Mouse (Mus musculus) heart, embryonic 11.5 days (tissue): ENCODE data around the gene Nol3. TPM values are rescaled to one million over a fixed set of nuclear protein-coding genes. Genes with fewer than 3 reads are reported as not detected.
A peak's percentile ranks its signal among the peaks of the same experiment; 100 is the strongest.

Source experiments
- ATAC-seq: fragments of 200-750 bp; cut with Nextera tagmentation; replicated peaks from 2 replicates; pipeline ENCODE4 v1.8.0; 2017; ENCODE audit warnings: moderate library complexity; ENCODE audit not compliant: insufficient number of reproducible peaks, low FRiP score, low TSS enrichment
- H3K27ac ChIP-seq: fragments of 300-500 bp; sonication (generic); 2 replicates; pipeline ENCODE4 v1.5.1; 2014; ENCODE audit warnings: mild to moderate bottlenecking, low read depth, low read length
- H3K27me3 ChIP-seq: fragments of 300-500 bp; sonication (generic); 2 replicates; pipeline ENCODE4 v1.6.1; 2014; ENCODE audit warnings: mild to moderate bottlenecking, low read length, mixed read lengths; ENCODE audit not compliant: control insufficient read depth, insufficient read depth
- H3K36me3 ChIP-seq: fragments of 300-500 bp; sonication (generic); 2 replicates; pipeline ENCODE4 v1.6.1; 2014; ENCODE audit warnings: mild to moderate bottlenecking, low read length, moderate library complexity, mixed read lengths; ENCODE audit not compliant: control insufficient read depth, insufficient read depth
- H3K4me1 ChIP-seq: fragments of 300-500 bp; sonication (generic); 2 replicates; pipeline ENCODE4 v1.6.1; 2014; ENCODE audit warnings: low read length; ENCODE audit not compliant: control insufficient read depth, insufficient read depth
- H3K4me2 ChIP-seq: fragments of 300-500 bp; sonication (generic); 2 replicates; pipeline ENCODE4 v1.6.1; 2014; ENCODE audit warnings: mild to moderate bottlenecking, moderate library complexity
- H3K4me3 ChIP-seq: fragments of 300-500 bp; sonication (generic); 2 replicates; pipeline ENCODE4 v1.5.1; 2014; ENCODE audit warnings: low read depth, low read length
- H3K9ac ChIP-seq: fragments of 300-500 bp; sonication (generic); 2 replicates; pipeline ENCODE4 v1.6.1; 2014; ENCODE audit warnings: mild to moderate bottlenecking, low read depth, low read length, moderate library complexity
- H3K9me3 ChIP-seq: fragments of 300-500 bp; sonication (generic); replicated peaks from 2 replicates; pipeline ENCODE4 v1.6.1; 2016; ENCODE audit warnings: low read length; ENCODE audit not compliant: control insufficient read depth
- WGBS: fragments of 180-500 bp; shearing (Covaris S2); extraction: QIAGEN DNeasy Blood & Tissue Kit; methylation state at CpG from one replicate; pipeline ENCODE4 v1.1.7; 2014; ENCODE audit not compliant: insufficient replicate concordance; 5-methylcytosine and 5-hydroxymethylcytosine counted together
- polyA plus RNA-seq: library from polyadenylated mRNA; unstranded; fragments of >200 nt; fragmentation: Nextera tagmentation; extraction: Ambion mirVana; gene quantifications from 2 replicates; pipeline ENCODE4 v1.2.1, GENCODE M21; 2014

Nol3 gene
- polyA plus RNA-seq, 1 experiment from 2014 or later: 1.8 TPM

- Histone ChIP-seq H3K4me1 (peaks cover 18% of the 10 kb centered on the region), H3K4me3 (no peak overlapping the region), H3K36me3 (peaks cover 14% of the 10 kb centered on the region), H3K9ac (no peak overlapping the region), H3K27me3 (peaks cover 13% of the 10 kb centered on the region), H3K4me2 (peak overlapping the region; percentile 98; the same call in 1 of the 2 replicates), H3K9me3 (no peaks in the 10 kb centered on the region), H3K27ac (no peak overlapping the region)
- ATAC-seq: no peak
- 67% methylated on average over 10 of the region's 10 CpGs for WGBS
Measured at GRCm38 (mm10) chr8:105252680-105253537, 23.0 kb upstream of the Nol3 start.

GRCm38 (mm10) chr8:105253766-105254151 lies 22.2 kb upstream of the Nol3 start:
- ATAC-seq: no peak
- H3K9ac ChIP-seq: 0 out of 2 replicates have a peak overlapping the region, but pooled peaks have one; percentile 1
- WGBS: 44% methylated on average over 20 of the region's 20 CpGs

GRCm38 (mm10) chr8:105254152-105254965 lies 21.6 kb upstream of the Nol3 start:
- ATAC-seq: peak; percentile 72
- WGBS: 1% methylated on average over 72 of the region's 74 CpGs
- Histone ChIP-seq H3K9me3 (no peaks in the 10 kb centered on the region), H3K9ac (peak overlapping the region; percentile 79), H3K4me2 (peak overlapping the region; percentile 98), H3K4me3 (peak overlapping the region; percentile 72), H3K36me3 (peaks cover 11% of the 10 kb centered on the region), H3K27ac (0 out of 2 replicates have a peak overlapping the region, but pooled peaks have one; percentile 37), H3K27me3 (peaks cover 27% of the 10 kb centered on the region), H3K4me1 (peaks cover 25% of the 10 kb centered on the region)

More at GRCm38 (mm10) chr8:105253766-105254151, 22.2 kb upstream of the Nol3 start:
- no peaks in the 10 kb centered on the region for H3K9me3 ChIP-seq
- H3K4me3 ChIP-seq: peak overlapping the region; percentile 72
- peaks cover 11% of the 10 kb centered on the region for H3K36me3 ChIP-seq
- peaks cover 19% of the 10 kb centered on the region for H3K4me1 ChIP-seq
- no peak overlapping the region for H3K27ac ChIP-seq
- peak overlapping the region; percentile 98 for H3K4me2 ChIP-seq
- peaks cover 21% of the 10 kb centered on the region for H3K27me3 ChIP-seq

GRCm38 (mm10) chr8:105254966-105255350 lies 21.0 kb upstream of the Nol3 start, which contains the start of gene B3gnt9:
B3gnt9 (minus strand) TSS chr8:105255153.
- Histone ChIP-seq H3K4me3 (peak within 1 kb of the TSS; percentile 72), H3K36me3 (peaks cover 8% of the 10 kb centered on the region), H3K4me1 (peaks cover 25% of the 10 kb centered on the region), H3K9ac (peak within 1 kb of the TSS; percentile 79), H3K27ac (0 out of 2 replicates have a peak within 1 kb of the TSS, but pooled peaks have one; percentile 37), H3K9me3 (no peaks in the 10 kb centered on the region), H3K27me3 (peaks cover 32% of the 10 kb centered on the region), H3K4me2 (peak within 1 kb of the TSS; percentile 98)
- ATAC-seq: peak; percentile 60
- 1% methylated on average over 14 of the region's 14 CpGs for WGBS

GRCm38 (mm10) chr8:105257318-105258114 lies 18.4 kb upstream of the Nol3 start:
- H3K9ac ChIP-seq: no peak overlapping the region
- H3K27ac ChIP-seq: no peak overlapping the region
- no peak for ATAC-seq
- H3K4me1 ChIP-seq: peaks cover 25% of the 10 kb centered on the region
- 66% methylated on average over 7 of the region's 7 CpGs for WGBS
- H3K9me3 ChIP-seq: no peaks in the 10 kb centered on the region
- peaks cover 44% of the 10 kb centered on the region for H3K27me3 ChIP-seq
- H3K4me3 ChIP-seq: no peak overlapping the region
- H3K4me2 ChIP-seq: no peak overlapping the region
- H3K36me3 ChIP-seq: no peaks in the 10 kb centered on the region

GRCm38 (mm10) chr8:105258911-105259720 lies 16.8 kb upstream of the Nol3 start:
- H3K27ac ChIP-seq: no peak overlapping the region
- H3K27me3 ChIP-seq: peaks cover 48% of the 10 kb centered on the region
- peak overlapping the region; percentile 44 for H3K4me3 ChIP-seq
- peaks cover 16% of the 10 kb centered on the region for H3K4me1 ChIP-seq
- 0 out of 2 replicates have a peak overlapping the region, but pooled peaks have one; percentile 10 for H3K9ac ChIP-seq
- H3K9me3 ChIP-seq: no peaks in the 10 kb centered on the region
- no peaks in the 10 kb centered on the region for H3K36me3 ChIP-seq
- peak overlapping the region; percentile 88 for H3K4me2 ChIP-seq
- ATAC-seq: no peak
- WGBS: 2% methylated on average over 54 of the region's 55 CpGs

- Histone ChIP-seq H3K27ac (no peak overlapping the region), H3K36me3 (no peaks in the 10 kb centered on the region), H3K27me3 (peaks cover 48% of the 10 kb centered on the region), H3K4me3 (peak overlapping the region; percentile 44), H3K9ac (no peak overlapping the region; the same call in 1 of the 2 replicates), H3K4me1 (peaks cover 15% of the 10 kb centered on the region), H3K9me3 (no peaks in the 10 kb centered on the region), H3K4me2 (peak overlapping the region; percentile 88)
- ATAC-seq: peak; percentile 29; the same call in 1 of the 2 replicates
- 4% methylated on average over 30 of the region's 30 CpGs for WGBS
Measured at GRCm38 (mm10) chr8:105259721-105260320, 16.1 kb upstream of the Nol3 start.
